Mouse (Mus musculus) bone marrow, adult 2 months (tissue): ENCODE data around the gene Gm20662.

Source experiments
- CTCF ChIP-seq: fragments of 200-500 bp; IDR thresholded peaks from 2 replicates; pipeline ENCODE4 v1.5.1; 2011; ENCODE audit warnings: low read length, control low read depth; ENCODE audit not compliant: control insufficient read depth, insufficient read depth
- POLR2A ChIP-seq: fragments of 200-500 bp; IDR thresholded peaks from 2 replicates; pipeline ENCODE4 v1.6.1; 2011; ENCODE audit warnings: low read depth, mild to moderate bottlenecking, control low read depth, low read length, borderline replicate concordance; ENCODE audit not compliant: control insufficient read depth

DNA sequence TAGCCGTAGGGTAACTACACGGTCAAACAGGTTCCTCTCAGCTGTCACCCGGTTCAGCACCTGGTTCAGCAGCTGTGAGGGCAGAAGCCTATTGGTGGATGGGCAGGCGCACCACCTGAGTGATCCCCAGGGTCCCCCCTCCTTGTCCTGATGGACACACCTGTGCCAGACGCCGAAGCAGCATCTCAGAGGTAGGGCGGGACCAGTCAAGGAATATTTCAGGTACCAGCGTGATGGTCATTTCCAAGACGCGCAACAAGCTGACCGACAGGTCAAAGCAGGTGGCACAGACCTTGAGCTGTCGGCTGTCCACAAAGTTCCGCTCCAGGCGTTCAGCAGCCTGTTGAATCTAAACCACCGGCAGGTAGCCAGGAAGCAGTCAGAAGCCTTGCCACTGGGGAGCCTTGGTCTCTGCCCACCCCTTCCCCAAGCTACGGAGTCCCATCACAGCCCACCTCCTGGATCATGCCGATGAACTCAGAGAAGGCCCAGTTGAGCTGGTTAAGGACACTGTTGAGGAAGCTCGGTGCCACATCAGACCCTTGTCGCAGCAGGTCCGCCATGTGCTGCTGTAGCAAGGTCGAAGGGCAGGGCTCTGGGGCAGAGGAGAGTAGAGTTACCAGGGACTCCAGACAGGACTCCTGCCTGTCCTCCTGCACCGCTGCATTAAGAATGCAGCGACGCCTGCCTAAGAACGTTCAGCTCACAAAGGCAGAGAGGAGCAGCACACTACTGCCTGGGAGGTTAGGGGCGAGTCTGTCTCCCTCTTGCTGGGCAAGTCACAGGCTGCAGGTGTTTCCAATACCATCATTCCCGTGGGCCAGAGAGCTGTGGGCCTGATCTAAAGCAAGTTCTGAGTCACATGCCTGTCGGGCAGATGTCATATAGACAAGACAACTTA lies 60.5 kb downstream of the Gm20662 start:
- no peak for TF ChIP-seq POLR2A
- TF ChIP-seq CTCF = no peak
